Mouse (Mus musculus) liver, adult 2 months (tissue): Measurements from ENCODE around the gene Parva. TPM values are rescaled to one million over a fixed set of nuclear protein-coding genes. Genes with fewer than 3 reads are reported as not detected.
A peak's percentile ranks its signal among the peaks of the same experiment; 100 is the strongest.

ENCODE experiments used
- DNase-seq: peaks from one replicate; pipeline ENCODE4 v3.0.0-alpha.2; 2011; ENCODE audit warnings: low read depth, low spot score; ENCODE audit errors: extremely low read depth
- H3K27ac ChIP-seq: fragments of 200-500 bp; replicated peaks from 2 replicates; pipeline ENCODE4 v1.5.1; 2012; ENCODE audit warnings: low read depth, mild to moderate bottlenecking, control low read depth, inconsistent platforms, low read length; ENCODE audit not compliant: insufficient read depth
- H3K27me3 ChIP-seq: fragments of 200-500 bp; 2 replicates; pipeline ENCODE4 v1.6.1; 2012; ENCODE audit warnings: mild to moderate bottlenecking, moderate library complexity, low read length, inconsistent platforms; ENCODE audit not compliant: control insufficient read depth, insufficient read depth
- H3K36me3 ChIP-seq: fragments of 200-500 bp; 2 replicates; pipeline ENCODE4 v1.6.1; 2012; ENCODE audit warnings: low read length, inconsistent platforms; ENCODE audit not compliant: control insufficient read depth, insufficient read depth
- H3K4me1 ChIP-seq: fragments of 200-500 bp; 2 replicates; pipeline ENCODE4 v1.6.1; 2011; ENCODE audit warnings: low read length; ENCODE audit not compliant: control insufficient read depth, insufficient read depth
- H3K4me3 ChIP-seq: fragments of 200-500 bp; 2 replicates; pipeline ENCODE4 v1.5.1; 2011; ENCODE audit warnings: low read depth, mild to moderate bottlenecking, control low read depth, low read length, moderate library complexity; ENCODE audit not compliant: insufficient read depth
- H3K79me2 ChIP-seq: fragments of 200-500 bp; 2 replicates; pipeline ENCODE4 v1.6.1; 2012; ENCODE audit warnings: inconsistent platforms, mild to moderate bottlenecking, low read length, moderate library complexity; ENCODE audit not compliant: control insufficient read depth, insufficient read depth
- H3K9ac ChIP-seq: fragments of 200-500 bp; 2 replicates; pipeline ENCODE4 v1.6.1; 2012; ENCODE audit warnings: low read depth, mild to moderate bottlenecking, control low read depth, inconsistent platforms, low read length
- CTCF ChIP-seq: fragments of 200-500 bp; IDR thresholded peaks from 2 replicates; pipeline ENCODE4 v1.5.1; 2011; ENCODE audit warnings: low read depth, low read length, control low read depth
- POLR2A ChIP-seq: fragments of 200-500 bp; IDR thresholded peaks from 2 replicates; pipeline ENCODE4 v1.6.1; 2011; ENCODE audit warnings: low read length, control low read depth; ENCODE audit not compliant: insufficient read depth; ENCODE audit errors: extremely low read depth
- WGBS: fragments of 180-500 bp; shearing (Covaris S2); methylation state at CpG from one replicate; pipeline ENCODE4 v1.1.7; 2018; 5-methylcytosine and 5-hydroxymethylcytosine counted together
- polyA plus RNA-seq: library from polyadenylated mRNA; depleted of rRNA; stranded (reverse); fragments of >200 nt; gene quantifications from 2 replicates; pipeline ENCODE4 v1.2.3, GENCODE M21; 2012; rRNA removed
- total RNA-seq: library from RNA; depleted of rRNA; stranded (reverse); fragments of >200 nt; gene quantifications from 2 replicates; pipeline ENCODE4 v1.2.3, GENCODE M21; 2014; rRNA removed

Parva gene
- total RNA-seq (18.8 and 24.4 TPM in 2 replicates), polyA plus RNA-seq (27.2 and 34.5 TPM in 2 replicates)

DNA sequence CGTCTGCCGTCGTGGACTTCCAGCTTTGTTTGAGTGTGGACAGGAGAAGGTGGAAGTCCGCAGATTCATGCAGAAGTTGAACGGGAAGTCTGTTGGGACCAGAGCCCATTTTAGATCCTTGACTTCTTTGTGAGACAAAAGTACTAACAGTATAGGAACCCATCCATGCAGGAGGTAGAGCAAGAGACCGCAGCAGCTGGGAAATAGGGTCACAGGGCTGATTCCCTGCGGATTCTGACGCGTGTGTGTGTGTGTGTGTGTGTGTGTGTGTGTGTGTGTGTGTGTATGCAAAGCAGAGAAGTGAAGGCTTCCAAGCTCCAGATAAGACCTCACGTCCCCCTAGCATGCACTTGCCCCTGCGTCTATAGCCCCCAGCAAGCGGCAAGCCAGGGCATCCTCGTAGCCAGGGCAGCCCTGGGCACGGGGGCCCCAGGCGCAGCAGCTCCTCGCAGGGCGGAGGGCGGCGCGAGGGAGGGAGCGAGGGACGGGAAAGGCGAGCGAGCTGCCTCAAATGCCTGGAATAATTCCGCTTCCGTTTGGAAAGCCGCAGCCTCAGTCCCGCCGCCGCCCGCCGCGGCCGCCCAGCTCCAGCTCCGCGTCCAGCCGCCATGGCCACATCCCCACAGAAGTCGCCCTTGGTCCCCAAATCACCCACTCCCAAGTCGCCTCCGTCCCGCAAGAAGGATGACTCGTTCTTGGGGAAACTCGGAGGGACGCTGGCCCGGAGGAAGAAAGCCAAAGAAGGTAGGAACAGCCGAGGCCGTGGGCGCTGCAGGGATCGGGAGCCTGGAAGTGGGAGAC is at the start of gene Parva:
Parva (plus strand) TSS at position 149 of the 801 bp plus-strand sequence.
- peak within 1 kb of the TSS; percentile 86 for H3K9ac ChIP-seq
- WGBS, result under 1% methylated on average over 46 of the region's 49 CpGs
- DNase-seq, result peak; percentile 62

DNA sequence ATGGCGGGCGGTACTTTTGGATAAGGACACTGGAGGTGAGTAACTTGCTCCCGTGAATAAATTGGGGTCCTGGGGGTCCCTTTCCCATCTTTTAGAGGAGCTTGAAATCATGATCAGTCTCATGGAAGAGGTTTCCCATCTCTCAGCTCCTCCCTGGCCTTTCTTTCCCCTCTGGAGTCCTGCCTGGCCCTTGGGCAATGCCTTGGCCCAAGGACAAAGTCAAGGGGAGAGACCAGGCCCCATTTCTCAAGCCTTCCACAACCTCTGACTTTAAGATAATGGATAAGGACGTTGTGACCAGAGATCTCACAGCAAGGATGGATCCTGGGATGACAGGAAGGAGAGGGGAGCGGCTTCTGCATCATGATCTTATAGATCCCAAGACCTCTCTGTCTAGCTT is 49.2 kb upstream of the Parva start:
- Histone ChIP-seq H3K4me3 (no peak overlapping the region), H3K4me1 (peaks cover 5% of the 10 kb centered on the region; the same call in 1 of the 2 replicates), H3K27me3 (no peaks in the 10 kb centered on the region), H3K79me2 (no peaks in the 10 kb centered on the region), H3K27ac (no peak overlapping the region), H3K9ac (no peak overlapping the region), H3K36me3 (no peaks in the 10 kb centered on the region)
- no peak for TF ChIP-seq CTCF
- no peak for TF ChIP-seq POLR2A
- DNase-seq, result no peak
- WGBS, result 78% methylated on average over 5 of the region's 5 CpGs

More for the DNA sequence above, at the start of gene Parva:
- peaks cover 9% of the 10 kb centered on the region; the same call in 1 of the 2 replicates for H3K4me1 ChIP-seq
- no peaks in the 10 kb centered on the region for H3K27me3 ChIP-seq
- TF ChIP-seq CTCF (no peak), POLR2A (peak; percentile 45; the same call in 1 of the 2 replicates)
- H3K27ac ChIP-seq, result peak within 1 kb of the TSS; percentile 93
- no peaks in the 10 kb centered on the region for H3K36me3 ChIP-seq
- H3K79me2 ChIP-seq, result peaks cover 12% of the 10 kb centered on the region; the same call in 1 of the 2 replicates
- H3K4me3 ChIP-seq, result peak within 1 kb of the TSS; percentile 76

GRCm38 (mm10) chr7:112378476-112378875 is 48.8 kb upstream of the Parva start:
- DNase-seq, result no peak
- H3K36me3 ChIP-seq, result no peaks in the 10 kb centered on the region
- peaks cover 5% of the 10 kb centered on the region; the same call in 1 of the 2 replicates for H3K4me1 ChIP-seq
- no peak overlapping the region for H3K27ac ChIP-seq
- no peaks in the 10 kb centered on the region for H3K79me2 ChIP-seq
- TF ChIP-seq POLR2A, result no peak
- TF ChIP-seq CTCF, result no peak
- H3K9ac ChIP-seq, result no peak overlapping the region
- WGBS, result 78% methylated on average over 5 of the region's 5 CpGs
- no peak overlapping the region for H3K4me3 ChIP-seq
- no peaks in the 10 kb centered on the region for H3K27me3 ChIP-seq

GRCm38 (mm10) chr7:112386521-112386920 is 40.8 kb upstream of the Parva start:
- peaks cover 19% of the 10 kb centered on the region for H3K4me1 ChIP-seq
- TF ChIP-seq POLR2A (no peak), CTCF (no peak)
- no peaks in the 10 kb centered on the region for H3K27me3 ChIP-seq
- DNase-seq, result peak; percentile 96
- H3K79me2 ChIP-seq, result no peaks in the 10 kb centered on the region
- peak overlapping the region; percentile 87 for H3K27ac ChIP-seq
- WGBS, result 23% methylated on average over 5 of the region's 5 CpGs
- H3K36me3 ChIP-seq, result no peaks in the 10 kb centered on the region
- H3K9ac ChIP-seq, result no peak overlapping the region
- no peak overlapping the region for H3K4me3 ChIP-seq

GRCm38 (mm10) chr7:112387876-112388275 is 39.4 kb upstream of the Parva start:
- Histone ChIP-seq H3K4me3 (no peak overlapping the region), H3K36me3 (no peaks in the 10 kb centered on the region), H3K27me3 (no peaks in the 10 kb centered on the region), H3K9ac (no peak overlapping the region), H3K79me2 (no peaks in the 10 kb centered on the region), H3K27ac (peak overlapping the region; percentile 49; the same call in 1 of the 2 replicates), H3K4me1 (peaks cover 19% of the 10 kb centered on the region)
- 16% methylated on average over 5 of the region's 5 CpGs for WGBS
- peak; percentile 79 for DNase-seq
- TF ChIP-seq CTCF (no peak), POLR2A (no peak)

GRCm38 (mm10) chr7:112388363-112388875 is 38.9 kb upstream of the Parva start:
- 27% methylated on average over 5 of the region's 5 CpGs for WGBS
- H3K27ac ChIP-seq, result peak overlapping the region; percentile 49

More at GRCm38 (mm10) chr7:112388363-112388875, 38.9 kb upstream of the Parva start:
- Histone ChIP-seq H3K9ac (no peak overlapping the region), H3K79me2 (no peaks in the 10 kb centered on the region), H3K4me3 (no peak overlapping the region), H3K27me3 (no peaks in the 10 kb centered on the region), H3K4me1 (peaks cover 19% of the 10 kb centered on the region), H3K36me3 (no peaks in the 10 kb centered on the region)
- DNase-seq, result no peak
- TF ChIP-seq CTCF, result no peak
- TF ChIP-seq POLR2A, result no peak
